Mouse (Mus musculus): Measurements from ENCODE around the gene Hsf4. TPM values are rescaled to one million over a fixed set of nuclear protein-coding genes. Genes with fewer than 3 reads are reported as not detected.

Hsf4 gene
- total RNA-seq, 2 experiments from 2014 or later = 0.84 to 1.4 TPM

DNA sequence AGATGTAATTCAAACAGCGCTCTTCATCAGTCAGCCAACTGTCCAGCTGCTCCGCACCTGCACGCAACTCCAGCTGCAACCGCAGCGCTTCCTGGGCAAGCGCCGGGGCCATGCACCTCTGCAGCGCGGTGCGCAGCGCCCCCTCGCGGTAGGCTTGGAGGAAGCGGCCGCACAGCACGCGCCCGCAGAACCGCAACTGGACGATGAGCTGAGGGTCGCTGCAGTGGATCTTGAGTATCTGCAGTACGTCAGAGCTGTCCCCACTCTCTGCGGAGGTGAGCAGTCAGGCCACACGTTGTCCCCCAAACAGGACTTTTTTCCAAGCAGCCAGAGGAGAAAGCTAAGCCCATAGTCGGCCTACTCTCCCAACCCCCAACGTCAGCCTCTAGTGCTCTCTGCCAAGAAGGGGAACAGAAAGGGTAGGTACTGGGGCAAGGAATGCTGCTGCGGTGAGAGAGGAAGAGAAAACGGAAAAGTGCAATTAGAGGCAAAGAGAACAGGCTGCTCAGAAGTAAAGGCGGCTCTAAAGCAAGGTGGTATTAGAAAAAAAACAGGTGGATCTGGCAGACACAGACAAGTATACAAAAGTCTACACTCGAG, 9.8 kb upstream of the Hsf4 start:
- peak; percentile 90 for DNase-seq

DNA sequence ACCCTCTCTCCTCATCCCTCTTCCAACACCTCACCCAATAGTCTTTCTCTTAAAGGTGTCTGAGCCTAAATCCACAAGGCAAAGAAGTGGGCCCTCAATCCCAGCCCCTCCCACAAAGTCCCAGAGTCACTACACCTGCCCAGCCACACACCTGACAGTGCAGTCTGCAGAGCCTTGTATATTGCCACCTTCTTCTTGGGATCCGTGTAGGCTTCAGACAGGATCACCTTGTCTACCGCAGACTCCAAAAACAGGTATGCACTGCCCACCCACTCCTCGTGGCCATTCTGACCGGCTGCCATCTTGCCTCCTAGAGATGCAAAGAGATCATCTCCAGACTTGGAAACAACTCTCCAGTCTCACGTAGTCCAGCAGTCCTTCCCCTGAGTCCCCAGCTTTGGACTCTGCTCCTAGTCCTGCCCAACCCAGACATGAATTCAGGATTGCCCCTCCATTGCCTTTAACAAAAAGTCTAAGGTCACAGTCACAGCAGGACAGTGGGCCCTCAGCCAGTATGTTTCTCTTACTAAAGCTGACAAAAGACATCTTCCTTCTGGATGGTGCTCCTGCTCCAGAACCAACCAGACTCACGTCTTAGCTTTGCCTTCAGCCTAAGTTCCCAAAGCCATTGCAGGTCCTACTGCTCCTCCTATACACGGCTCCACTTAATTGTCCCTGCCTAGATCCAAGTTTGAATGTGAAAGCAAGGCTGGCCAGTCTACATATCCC, 9.1 kb upstream of the Hsf4 start:
- DNase-seq = no peak

DNA sequence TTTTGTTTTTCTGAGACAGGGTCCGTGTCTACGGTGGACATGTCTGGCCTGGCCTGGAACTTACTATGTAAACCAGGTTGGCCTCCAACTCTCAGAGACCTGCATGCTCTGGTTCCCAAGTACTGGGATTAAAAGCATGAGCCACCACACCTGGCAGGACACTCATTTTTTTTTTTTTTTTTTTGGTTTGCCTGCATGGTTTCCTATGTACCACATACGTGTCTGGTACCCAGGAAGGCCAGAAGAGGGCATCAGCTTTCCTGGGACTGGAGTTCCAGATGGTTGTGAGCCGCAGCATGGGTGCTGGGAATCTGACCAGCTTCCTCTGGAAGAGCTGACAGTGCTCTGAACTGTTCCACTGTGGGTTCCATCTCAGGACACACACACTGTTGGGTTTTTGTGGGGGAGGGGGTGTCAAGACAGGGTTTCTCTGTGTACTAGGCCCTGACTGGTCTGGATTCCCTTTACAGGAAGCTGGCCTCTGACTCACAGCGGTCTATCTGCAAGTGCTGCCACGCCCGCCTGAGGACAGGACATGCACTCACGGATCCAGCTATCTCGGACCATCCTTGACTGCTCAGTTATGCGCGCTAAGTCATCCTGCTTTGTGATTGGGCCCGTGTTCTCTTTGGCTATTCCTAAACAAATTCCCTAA, 8.1 kb upstream of the Hsf4 start:
- no peak for DNase-seq

DNA sequence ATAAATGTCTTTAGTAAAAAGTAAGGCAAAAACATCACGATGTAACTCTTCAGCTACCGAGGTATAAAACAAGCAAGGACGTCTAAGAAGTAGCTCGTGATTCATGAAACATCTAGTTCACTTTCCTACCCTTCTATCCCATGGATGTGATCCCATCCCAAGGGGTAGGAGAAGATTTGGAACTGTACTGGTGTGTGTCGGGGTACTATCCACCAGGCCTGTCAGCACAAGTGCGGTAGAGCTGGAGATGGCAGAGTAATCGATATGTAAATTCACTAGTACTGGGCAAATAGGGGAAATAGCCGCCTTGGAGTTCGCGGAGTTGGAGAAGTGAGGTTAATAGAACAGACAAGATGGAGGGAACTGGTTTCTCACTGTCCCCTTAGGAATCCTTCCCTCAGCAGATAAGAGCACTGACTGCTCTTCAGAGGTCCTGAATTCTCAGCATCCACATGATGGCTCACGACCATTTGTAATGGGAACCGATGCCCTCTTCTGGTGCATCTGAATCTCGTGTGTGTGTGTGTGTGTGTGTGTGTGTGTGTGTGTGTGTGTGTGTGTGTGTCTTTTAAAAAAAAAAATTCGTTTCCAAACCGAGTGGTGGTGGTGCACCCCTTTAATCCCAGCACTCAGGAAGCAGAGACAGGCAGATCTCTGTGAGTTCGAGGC, 6.2 kb upstream of the Hsf4 start:
- DNase-seq = no peak

DNA sequence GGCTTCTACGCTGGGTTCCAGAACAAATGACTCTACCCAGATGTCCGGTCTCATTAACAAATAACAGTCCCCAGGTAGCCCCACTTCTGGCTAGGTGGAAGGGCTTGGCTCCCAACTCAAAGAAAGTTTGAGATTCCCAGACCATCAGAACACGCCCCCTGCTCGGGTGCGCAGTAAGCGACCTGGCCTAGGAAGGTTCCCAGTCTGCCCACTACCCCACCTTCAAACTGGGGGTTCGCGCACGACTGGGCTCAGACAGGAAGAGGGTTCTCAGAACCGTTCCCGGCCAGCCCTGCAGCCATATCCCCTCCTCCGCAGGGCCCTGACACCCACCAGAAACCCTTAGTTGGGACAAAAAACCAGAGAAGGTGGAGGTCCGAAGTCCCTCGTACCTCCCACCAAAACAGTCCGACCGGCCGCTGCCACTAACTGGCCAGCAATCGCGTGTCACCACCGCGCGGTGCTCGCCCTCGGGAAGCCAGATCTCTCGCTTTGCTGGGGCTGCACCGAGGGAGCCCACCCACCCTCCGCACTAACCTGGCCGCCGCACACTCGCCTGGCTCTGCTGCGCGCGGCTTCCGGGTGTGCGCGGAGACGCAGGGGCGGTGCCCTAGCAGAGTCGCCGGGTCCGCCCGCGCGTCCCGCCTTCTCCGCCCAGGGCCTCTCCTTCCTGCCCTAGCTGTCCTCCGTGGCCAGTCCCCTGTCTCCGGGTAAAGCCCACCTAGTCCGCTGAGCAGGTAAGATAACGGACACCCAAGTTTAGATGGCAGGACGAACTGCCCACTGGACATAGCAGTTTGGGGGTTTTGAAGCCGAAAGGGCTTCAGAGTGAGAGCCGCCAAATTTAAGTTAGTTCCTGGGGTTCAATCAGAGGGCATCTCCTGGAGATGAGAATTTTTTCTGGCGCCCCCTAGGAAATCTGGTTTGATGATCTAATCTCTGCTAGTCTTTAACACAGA, 5.3 kb upstream of the Hsf4 start, which contains the start of the genes Tradd and Fbxl8:
Tradd (minus strand) TSS at position 586 of the 959 bp plus-strand sequence.
Fbxl8 (plus strand) TSS at position 625 of the 959 bp plus-strand sequence.
- DNase-seq = peak; percentile 89

DNA sequence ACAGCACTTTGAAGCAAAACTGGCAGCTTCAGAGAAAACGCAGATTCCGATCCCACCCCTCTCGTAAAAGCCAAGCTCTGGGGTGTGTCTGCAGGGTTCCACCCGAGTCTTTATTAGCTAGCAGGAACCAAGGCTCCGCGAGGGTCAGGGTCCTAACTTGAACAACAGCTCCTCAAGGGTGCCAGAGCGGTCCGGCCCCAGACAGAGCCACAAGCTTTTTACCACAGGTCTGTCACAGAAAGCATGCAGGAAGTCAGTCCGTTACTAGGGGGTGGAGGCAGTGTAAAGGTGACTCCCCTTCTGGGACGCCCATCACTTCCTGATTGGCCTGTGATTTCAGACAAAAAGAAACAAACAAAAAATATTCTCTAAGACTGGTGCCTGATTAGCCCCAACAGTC, 4.5 kb upstream of the Hsf4 start:
- no peak for DNase-seq

DNA sequence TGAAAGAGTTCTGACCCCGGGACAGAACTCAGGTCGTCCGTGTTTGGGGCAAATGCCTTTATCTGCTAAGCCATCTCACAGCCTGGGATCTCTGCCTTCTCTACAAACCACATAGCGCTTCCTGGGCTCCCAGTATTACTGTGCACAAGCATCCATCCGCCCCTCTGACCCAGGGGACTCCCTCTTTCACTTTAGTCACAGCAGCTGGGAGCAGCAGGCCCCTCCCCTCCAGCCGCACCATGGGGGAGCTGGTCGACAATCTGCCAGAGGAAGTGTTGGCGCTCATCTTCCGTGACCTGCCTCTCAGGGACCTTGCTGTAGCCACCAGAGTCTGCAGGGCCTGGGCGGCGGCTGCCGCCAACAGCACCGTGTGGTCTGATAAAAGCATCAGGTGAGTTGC, 2.8 kb upstream of the Hsf4 start:
- no peak for DNase-seq

DNA sequence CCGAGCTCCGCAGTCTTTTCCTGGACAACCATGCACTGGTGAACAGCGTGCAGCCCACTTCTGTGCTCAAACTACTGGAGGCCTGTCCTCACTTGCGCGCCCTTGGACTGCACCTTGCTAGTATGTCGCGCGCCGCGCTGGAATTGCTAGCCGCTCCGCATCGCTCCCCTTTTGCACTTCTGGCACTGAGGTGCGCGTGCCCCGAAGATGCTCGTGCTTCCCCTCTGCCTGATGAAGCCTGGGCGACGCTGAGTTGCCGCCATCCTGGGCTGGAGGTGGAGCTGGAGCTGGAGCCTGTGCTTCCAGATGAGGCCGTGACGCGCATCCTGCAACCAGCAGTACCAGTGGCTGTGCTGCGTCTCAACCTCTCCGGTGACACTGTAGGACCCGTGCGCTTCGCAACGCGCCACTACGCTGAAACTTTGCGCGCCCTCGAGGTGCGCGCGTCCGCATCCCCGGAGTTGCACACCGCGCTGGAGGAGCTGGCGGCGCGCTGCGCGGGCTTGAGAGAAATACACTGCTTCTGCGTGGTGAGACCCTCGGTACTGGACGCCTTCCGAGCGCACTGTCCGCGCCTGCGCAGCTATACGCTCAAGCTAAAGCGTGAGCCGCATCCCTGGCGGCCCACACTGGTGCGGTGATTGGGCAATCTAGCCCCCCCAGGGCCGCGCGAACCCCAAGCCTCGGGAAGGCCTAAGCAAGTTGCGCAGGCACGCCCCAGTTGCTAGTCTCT, 1.1 kb upstream of the Hsf4 start:
- DNase-seq = peak; percentile 49

DNA sequence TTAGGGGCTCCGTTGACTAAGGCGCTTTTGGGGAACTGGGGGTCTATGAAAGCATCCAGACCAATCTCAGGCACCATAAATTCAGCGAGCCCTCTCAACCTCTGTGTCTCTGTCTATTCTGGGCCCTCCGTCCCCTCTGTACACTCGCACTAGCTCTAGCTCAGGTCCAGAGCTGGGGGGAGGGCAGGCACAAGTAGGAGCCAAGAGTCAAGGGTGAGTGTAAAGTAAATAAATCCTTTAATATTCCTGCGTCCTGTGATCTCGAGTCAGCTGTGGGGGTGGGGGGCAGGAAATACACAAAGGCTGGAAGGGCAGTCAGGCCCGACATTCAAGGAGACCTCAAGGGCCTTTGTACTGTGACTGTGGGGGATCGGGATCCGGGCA, 534 bp upstream of the Hsf4 start:
- DNase-seq = peak; percentile 35

DNA sequence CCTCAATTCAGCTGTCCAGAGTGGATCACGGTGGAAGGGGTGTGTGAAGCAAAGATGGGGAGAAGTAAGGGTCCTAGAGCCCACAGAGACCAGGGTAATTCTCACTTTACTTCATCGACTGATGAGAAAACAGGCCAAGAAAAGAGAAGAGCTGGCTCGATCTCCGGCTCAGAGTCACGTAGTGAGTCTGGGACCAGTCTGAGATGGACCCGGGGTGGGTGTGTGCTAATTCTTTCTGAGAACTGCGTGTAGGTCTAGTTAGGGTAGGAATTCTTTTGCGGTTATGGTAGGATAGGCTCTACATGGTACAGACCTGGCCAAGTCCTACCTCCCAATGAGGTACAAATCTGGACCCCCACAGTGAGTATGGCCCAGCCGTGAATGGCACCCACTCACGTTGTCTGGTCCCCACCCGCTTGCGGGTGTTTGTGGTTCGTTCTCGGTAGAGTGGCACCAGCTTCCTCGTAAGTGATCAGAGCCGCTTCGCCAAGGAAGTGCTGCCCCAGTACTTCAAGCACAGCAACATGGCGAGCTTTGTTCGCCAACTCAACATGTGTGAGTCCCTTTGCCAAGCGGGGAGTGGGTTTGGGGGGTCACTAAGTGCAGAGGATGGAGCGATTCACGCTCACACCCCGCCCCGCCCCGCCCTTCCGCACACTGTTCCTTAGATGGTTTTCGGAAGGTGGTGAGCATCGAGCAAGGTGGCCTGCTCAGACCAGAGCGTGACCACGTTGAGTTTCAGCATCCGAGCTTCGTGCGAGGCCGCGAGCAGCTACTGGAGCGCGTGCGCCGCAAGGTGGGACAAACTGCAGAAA, 707 bp downstream of the Hsf4 start:
- DNase-seq = no peak

DNA sequence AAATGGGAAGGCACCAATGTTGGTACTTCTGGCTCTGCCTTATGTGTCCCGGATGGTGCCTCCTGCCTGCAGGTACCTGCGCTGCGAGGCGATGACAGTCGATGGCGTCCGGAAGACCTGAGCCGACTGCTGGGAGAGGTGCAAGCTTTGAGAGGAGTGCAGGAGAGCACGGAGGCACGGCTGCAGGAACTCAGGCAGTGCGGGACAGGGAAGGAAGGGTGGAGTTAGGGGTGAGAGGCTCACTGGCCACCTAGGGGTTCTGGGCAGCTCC, 1.2 kb downstream of the Hsf4 start:
- DNase-seq = no peak

DNA sequence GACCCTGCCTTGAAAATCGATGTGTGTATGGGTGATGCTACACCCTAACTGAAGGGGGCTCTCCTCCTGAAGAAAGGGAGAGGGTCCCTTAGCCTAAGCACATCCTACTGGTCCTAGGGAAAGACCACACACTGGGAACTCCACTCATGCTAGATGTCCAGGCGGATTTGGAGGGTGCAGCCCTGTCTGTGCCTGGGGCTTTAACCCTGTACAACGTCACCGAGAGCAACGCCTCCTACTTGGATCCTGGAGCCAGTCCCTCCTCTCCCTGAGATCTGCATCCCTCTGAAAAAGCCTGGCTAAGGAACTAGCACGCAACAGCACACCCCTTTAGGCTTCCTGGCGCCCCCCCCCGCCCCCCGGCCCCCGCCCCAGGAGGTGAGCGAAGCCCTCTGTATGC, 5.8 kb downstream of the Hsf4 start:
- no peak for DNase-seq

DNA sequence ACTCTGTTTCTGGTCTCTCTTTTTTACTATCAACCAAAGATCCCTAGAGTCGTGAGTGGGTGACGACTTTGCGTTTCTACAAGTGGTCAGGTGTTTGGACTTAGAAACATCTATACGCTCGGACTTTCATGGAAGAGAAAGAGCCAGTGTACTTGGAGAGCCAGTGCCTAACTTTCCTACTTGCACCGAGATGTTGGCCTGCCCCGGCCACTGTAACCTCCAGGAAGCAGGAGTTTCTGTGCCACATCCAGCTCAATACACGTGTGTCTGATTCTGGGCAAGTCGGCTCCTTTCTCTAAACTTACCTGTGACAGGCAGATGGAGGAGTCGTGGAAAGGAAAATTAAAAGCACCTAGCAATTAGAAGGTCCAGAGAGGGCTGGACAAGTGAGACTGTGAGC, 6.2 kb downstream of the Hsf4 start, which contains the start of gene Nol3:
Nol3 (plus strand) TSS at position 301 of the 400 bp plus-strand sequence.
- DNase-seq = no peak

DNA sequence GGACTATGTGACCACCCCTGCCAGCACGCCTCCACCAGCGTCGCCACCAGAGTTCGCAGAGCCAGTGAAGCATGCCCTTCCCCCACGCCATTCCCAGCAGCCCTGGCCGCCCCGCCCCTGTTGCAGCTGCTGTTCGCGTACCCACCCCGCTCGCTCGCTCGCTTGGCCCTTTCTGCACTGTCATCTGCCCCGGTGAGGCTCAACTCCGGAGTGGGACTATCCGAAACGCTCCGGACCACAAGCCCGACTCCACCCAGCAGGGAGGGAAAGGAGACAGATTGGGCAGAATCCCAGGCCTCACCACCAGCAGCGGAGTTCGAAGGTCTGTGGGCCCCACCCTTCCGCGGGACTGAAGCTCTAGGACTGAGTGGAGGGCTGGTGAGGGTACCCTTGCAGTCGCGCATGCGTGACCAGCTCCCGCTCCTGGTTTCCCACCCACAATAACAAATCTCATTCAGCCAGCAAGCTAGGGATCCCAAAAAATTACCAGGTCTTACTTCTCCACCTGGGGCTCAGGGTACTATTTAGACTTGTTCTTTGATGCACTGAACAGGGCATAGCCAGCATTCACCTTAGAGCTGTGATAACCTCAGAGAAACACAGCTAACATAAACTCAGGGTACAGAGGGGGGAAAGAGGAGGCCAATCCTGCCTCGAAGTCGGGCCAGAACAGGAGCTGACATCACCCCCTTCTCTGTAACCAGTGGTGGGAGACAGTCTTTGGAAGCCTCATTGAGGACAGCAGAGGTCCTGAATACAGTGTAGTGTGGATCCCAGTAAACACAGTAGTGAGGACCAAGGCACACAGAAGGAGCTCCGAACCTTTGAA, 6.9 kb downstream of the Hsf4 start:
- DNase-seq = peak; percentile 72

DNA sequence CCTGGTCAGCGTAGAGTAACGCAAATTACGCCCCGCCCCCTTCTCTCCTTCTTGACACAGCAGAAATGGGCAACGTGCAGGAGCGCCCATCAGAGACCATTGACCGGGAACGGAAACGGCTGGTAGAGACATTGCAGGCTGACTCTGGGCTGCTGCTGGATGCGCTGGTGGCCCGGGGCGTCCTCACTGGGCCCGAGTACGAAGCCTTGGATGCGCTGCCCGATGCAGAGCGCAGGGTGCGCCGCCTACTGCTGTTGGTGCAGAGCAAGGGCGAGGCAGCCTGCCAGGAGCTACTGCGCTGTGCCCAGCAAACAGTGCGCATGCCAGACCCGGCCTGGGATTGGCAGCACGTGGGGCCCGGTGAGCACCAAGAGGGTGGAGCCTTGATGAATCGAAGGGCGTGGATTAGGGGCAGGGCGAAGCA, 9.3 kb downstream of the Hsf4 start:
- peak; percentile 94 for DNase-seq

DNA sequence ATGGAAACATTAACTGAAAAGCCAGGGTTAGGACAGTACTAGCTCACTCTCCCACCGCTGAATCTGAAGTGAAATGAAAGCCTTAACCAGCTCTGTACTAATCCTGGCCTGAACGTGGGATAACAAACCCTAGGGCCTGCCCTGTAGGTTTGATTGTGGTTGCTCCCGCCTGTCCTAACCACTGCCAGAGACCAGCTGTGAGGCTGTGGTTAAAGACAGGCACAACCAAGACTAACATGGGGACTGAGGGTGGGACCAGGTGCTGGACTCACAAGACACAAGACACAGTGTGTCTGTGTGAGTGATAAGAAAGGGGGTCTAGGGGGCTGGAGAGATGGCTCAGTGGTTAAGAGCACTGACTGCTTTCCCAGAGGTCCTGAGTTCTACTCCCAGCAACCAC, 11.0 kb downstream of the Hsf4 start:
- no peak for DNase-seq

DNA sequence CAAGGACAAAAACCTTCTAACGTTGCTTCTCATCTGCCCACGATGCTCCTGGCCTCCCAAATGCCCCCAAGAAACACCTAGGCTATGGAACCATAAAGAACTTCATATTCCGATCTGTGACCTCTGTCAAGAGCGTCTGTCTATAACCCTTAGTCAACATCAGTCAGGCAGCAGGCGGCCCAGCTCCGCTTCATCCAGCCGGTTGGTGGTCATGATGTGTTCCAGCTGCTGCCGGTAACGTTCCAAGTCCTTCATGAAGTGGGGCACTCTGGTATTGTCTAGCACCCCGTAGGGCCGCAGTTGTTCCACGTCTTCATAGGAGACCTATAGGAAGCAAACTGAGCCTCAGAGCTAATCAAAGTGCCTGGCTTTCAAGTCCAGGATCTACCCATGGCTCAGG, 12.2 kb downstream of the Hsf4 start:
- DNase-seq = no peak

DNA sequence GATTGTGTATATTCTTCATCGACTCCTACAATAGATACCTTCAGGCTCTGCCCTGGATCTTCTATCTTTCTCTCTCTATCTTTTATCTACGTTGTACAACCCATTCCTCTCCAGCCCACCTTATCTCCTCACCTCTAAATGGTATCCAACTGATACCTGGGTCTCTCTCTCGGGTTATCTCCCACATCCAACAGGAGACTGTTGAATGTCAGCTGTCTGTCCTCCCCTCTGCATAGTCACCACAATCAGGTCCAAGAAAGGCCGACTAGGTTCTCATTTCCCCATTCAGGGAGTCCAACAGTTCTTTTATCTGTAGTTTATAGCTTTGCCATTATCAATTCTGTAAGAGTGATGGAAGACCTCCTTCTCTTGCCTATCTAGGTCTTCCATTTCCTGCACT, 12.6 kb downstream of the Hsf4 start:
- DNase-seq = no peak

DNA sequence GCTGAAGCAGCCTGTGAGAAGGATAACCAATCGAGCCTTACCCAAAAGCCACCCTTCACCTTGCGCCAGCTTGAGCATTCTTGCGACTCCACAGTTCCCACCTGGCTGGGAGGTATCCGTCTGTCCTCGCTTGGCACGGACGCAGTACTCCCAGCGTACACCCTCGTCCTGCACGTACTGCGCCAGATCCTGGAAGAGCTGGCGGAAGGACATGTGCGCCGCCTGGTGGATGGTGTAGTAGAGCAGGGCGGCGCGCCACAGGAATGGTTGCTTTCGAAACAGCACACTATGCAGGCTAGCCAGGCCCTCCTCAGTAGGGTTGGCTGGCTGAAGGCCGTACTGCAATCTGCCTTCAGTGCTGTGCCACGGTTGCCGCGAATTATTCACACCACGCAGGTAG, 13.5 kb downstream of the Hsf4 start:
- peak; percentile 79 for DNase-seq

All from adrenal gland, postnatal 10 days (tissue).